Mouse (Mus musculus) brain, embryonic 14.5 days (tissue): ENCODE results near the gene Rimklb. TPM values are rescaled to one million over a fixed set of nuclear protein-coding genes. Genes with fewer than 3 reads are reported as not detected.
A peak's percentile ranks its signal among the peaks of the same experiment; 100 is the strongest.

ENCODE experiments used
- DNase-seq: peaks from one replicate; pipeline ENCODE4 v3.0.0-alpha.2; 2011; ENCODE audit warnings: low read depth
- CTCF ChIP-seq: fragments of 200-500 bp; IDR thresholded peaks from 2 replicates; pipeline ENCODE4 v1.5.1; 2012; ENCODE audit warnings: inconsistent platforms, mild to moderate bottlenecking, moderate library complexity, borderline replicate concordance; ENCODE audit not compliant: insufficient read depth, insufficient read length; ENCODE audit errors: extremely low read depth
- POLR2A ChIP-seq: fragments of 200-500 bp; IDR thresholded peaks from 2 replicates; pipeline ENCODE4 v1.6.1; 2012; ENCODE audit warnings: mild to moderate bottlenecking, inconsistent platforms, borderline replicate concordance; ENCODE audit not compliant: poor library complexity, insufficient read depth, insufficient read length, severe bottlenecking; ENCODE audit errors: extremely low read depth
- polyA plus RNA-seq: library from polyadenylated mRNA; depleted of rRNA; stranded (reverse); fragments of >200 nt; gene quantifications from 2 replicates; pipeline ENCODE4 v1.2.3, GENCODE M21; 2012

Rimklb gene
- polyA plus RNA-seq, 1 experiment: 127 TPM

GRCm38 (mm10) chr6:122466092-122466713 is 32.4 kb downstream of the Rimklb start:
- DNase-seq: peak; percentile 53
- TF ChIP-seq POLR2A: no peak
- TF ChIP-seq CTCF: no peak

GRCm38 (mm10) chr6:122458946-122459693 is 39.4 kb downstream of the Rimklb start:
- no peak for DNase-seq
- TF ChIP-seq CTCF (no peak), POLR2A (no peak)

- TF ChIP-seq CTCF: no peak
- no peak for TF ChIP-seq POLR2A
- DNase-seq: no peak
Measured at GRCm38 (mm10) chr6:122447848-122448247, 50.7 kb downstream of the Rimklb start.

- TF ChIP-seq CTCF (no peak), POLR2A (no peak)
- no peak for DNase-seq
Measured at GRCm38 (mm10) chr6:122445215-122445614, 53.3 kb downstream of the Rimklb start.

GRCm38 (mm10) chr6:122440632-122441226 is 57.8 kb downstream of the Rimklb start:
- peak; percentile 70 for DNase-seq
- TF ChIP-seq POLR2A (no peak), CTCF (no peak)

- no peak for DNase-seq
- no peak for TF ChIP-seq CTCF
- TF ChIP-seq POLR2A: no peak
Measured at GRCm38 (mm10) chr6:122439249-122439648, 59.3 kb downstream of the Rimklb start.

- no peak for TF ChIP-seq POLR2A
- TF ChIP-seq CTCF: no peak
- DNase-seq: no peak
Measured at GRCm38 (mm10) chr6:122435270-122435669, 63.3 kb downstream of the Rimklb start.

GRCm38 (mm10) chr6:122427456-122427855 is 71.1 kb downstream of the Rimklb start:
- DNase-seq: no peak
- TF ChIP-seq POLR2A: no peak
- no peak for TF ChIP-seq CTCF

GRCm38 (mm10) chr6:122417015-122417414 is 81.5 kb downstream of the Rimklb start:
- DNase-seq: peak; percentile 36
- TF ChIP-seq POLR2A (no peak), CTCF (no peak)

- peak; percentile 14 for DNase-seq
- TF ChIP-seq POLR2A (no peak), CTCF (no peak)
Measured at GRCm38 (mm10) chr6:122416347-122416746, 82.2 kb downstream of the Rimklb start.

- DNase-seq: no peak
- TF ChIP-seq CTCF (no peak), POLR2A (no peak)
Measured at GRCm38 (mm10) chr6:122411281-122411680, 87.3 kb downstream of the Rimklb start.
